Mouse (Mus musculus) hindbrain, postnatal 0 days (tissue): ENCODE measurements around the gene Atad2b. TPM values are rescaled to one million over a fixed set of nuclear protein-coding genes. Genes with fewer than 3 reads are reported as not detected.

Experiments used
- ATAC-seq: fragments of 200-750 bp; cut with Nextera tagmentation; 2 replicates; pipeline ENCODE4 v1.8.0; 2017; ENCODE audit warnings: mild to moderate bottlenecking, moderate TSS enrichment, moderate library complexity
- DNase-seq: peaks from one replicate; pipeline ENCODE4 v3.0.0-alpha.2; 2015; ENCODE audit warnings: low spot score
- H3K27ac ChIP-seq: fragments of 300-500 bp; sonication (generic); 2 replicates; pipeline ENCODE4 v1.5.1; 2014; ENCODE audit warnings: mild to moderate bottlenecking
- H3K27me3 ChIP-seq: fragments of 300-500 bp; sonication (generic); 2 replicates; pipeline ENCODE4 v1.6.1; 2014; ENCODE audit warnings: low read length, mixed read lengths; ENCODE audit not compliant: insufficient read depth
- H3K36me3 ChIP-seq: fragments of 300-500 bp; sonication (generic); 2 replicates; pipeline ENCODE4 v1.6.1; 2014; ENCODE audit warnings: low read length, mixed read lengths; ENCODE audit not compliant: insufficient read depth
- H3K4me1 ChIP-seq: fragments of 300-500 bp; sonication (generic); 2 replicates; pipeline ENCODE4 v1.6.1; 2014; ENCODE audit warnings: antibody characterized with exemption, low read length, mixed read lengths; ENCODE audit not compliant: insufficient read depth
- H3K4me2 ChIP-seq: fragments of 300-500 bp; sonication (generic); 2 replicates; pipeline ENCODE4 v1.6.1; 2014; ENCODE audit warnings: low read depth, mild to moderate bottlenecking, low read length, moderate library complexity, mixed read lengths
- H3K4me3 ChIP-seq: fragments of 300-500 bp; sonication (generic); 2 replicates; pipeline ENCODE4 v1.5.1; 2014; ENCODE audit warnings: low read length
- H3K9ac ChIP-seq: fragments of 300-500 bp; sonication (generic); replicated peaks from 2 replicates; pipeline ENCODE4 v1.6.1; 2014; ENCODE audit warnings: mild to moderate bottlenecking, low read length, moderate library complexity, mixed read lengths
- H3K9me3 ChIP-seq: fragments of 300-500 bp; sonication (generic); 2 replicates; pipeline ENCODE4 v1.6.1; 2016; ENCODE audit warnings: low read length, mixed read lengths
- CTCF ChIP-seq: IDR thresholded peaks from 2 replicates; pipeline ENCODE4 v1.5.1; 2016; ENCODE audit warnings: antibody characterized with exemption, control low read depth, low read depth
- WGBS: fragments of 180-500 bp; shearing (Covaris S2); extraction: QIAGEN DNeasy Blood & Tissue Kit; methylation state at CpG from one replicate; pipeline ENCODE4 v1.1.7; 2014; 5-methylcytosine and 5-hydroxymethylcytosine counted together
- polyA plus RNA-seq: library from polyadenylated mRNA; unstranded; fragments of >200 nt; fragmentation: Nextera tagmentation; extraction: Ambion mirVana; gene quantifications from 2 replicates; pipeline ENCODE4 v1.2.1, GENCODE M21; 2015
- total RNA-seq: library from RNA; depleted of rRNA; stranded (reverse); fragments of >200 nt; gene quantifications from 2 replicates; pipeline ENCODE4 v1.2.3, GENCODE M21; 2014

The Atad2b gene
- total and polyA plus RNA-seq, 2 experiments from 2014 or later, result 8.4 to 25.0 TPM

DNA sequence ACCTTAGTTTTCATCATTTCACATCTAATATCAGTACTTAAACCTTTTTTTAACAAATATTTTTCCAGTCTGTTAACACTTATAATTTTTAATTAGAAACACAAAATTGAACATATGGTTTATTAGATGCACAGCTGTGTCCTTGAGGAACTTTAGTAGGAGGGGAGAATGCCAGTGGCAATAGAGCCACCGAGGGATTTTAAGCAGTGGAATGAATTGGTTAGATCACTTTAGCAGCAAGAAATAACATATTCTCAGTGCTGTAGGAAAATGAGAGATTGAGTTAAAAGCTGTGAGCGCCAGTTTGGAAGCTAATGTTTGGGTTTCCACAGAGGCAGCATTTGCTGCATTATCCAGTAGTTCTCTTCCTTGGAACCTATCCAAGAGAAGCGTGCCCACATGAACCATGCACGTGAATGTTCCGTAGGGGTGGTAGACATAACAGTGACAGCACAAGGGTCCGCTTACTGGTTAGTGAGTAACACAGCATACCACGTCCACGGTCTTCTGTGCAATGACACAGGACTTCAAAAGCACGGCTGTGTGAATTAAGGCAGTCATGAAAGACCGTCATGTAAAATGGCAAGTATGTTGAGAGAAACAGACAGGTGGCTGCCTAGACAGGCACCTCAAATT lies 108.2 kb downstream of the Atad2b start:
- no peak overlapping the region for H3K4me2 ChIP-seq
- DNase-seq (peak; percentile 33), ATAC-seq (0 out of 2 replicates have a peak, but pooled peaks have one; percentile 38)
- no peak overlapping the region; the same call in 1 of the 2 replicates for H3K27ac ChIP-seq
- no peak overlapping the region for H3K9ac ChIP-seq
- peaks cover 4% of the 10 kb centered on the region for H3K36me3 ChIP-seq
- H3K27me3 ChIP-seq, result no peaks in the 10 kb centered on the region
- no peaks in the 10 kb centered on the region for H3K9me3 ChIP-seq
- H3K4me3 ChIP-seq, result no peak overlapping the region
- 69% methylated on average over 10 of the region's 10 CpGs for WGBS
- no peaks in the 10 kb centered on the region for H3K4me1 ChIP-seq
- no peak for TF ChIP-seq CTCF

GRCm38 (mm10) chr12:5029035-5029434 lies 111.9 kb downstream of the Atad2b start:
- no peak overlapping the region for H3K9ac ChIP-seq
- H3K27me3 ChIP-seq, result no peaks in the 10 kb centered on the region
- ATAC-seq (no peak), DNase-seq (peak; percentile 57)
- 81% methylated on average over 5 of the region's 5 CpGs for WGBS
- peaks cover 13% of the 10 kb centered on the region for H3K36me3 ChIP-seq
- no peaks in the 10 kb centered on the region for H3K4me1 ChIP-seq
- peak; percentile 53 for TF ChIP-seq CTCF
- H3K9me3 ChIP-seq, result no peaks in the 10 kb centered on the region
- no peak overlapping the region for H3K27ac ChIP-seq
- H3K4me2 ChIP-seq, result no peak overlapping the region
- H3K4me3 ChIP-seq, result no peak overlapping the region

DNA sequence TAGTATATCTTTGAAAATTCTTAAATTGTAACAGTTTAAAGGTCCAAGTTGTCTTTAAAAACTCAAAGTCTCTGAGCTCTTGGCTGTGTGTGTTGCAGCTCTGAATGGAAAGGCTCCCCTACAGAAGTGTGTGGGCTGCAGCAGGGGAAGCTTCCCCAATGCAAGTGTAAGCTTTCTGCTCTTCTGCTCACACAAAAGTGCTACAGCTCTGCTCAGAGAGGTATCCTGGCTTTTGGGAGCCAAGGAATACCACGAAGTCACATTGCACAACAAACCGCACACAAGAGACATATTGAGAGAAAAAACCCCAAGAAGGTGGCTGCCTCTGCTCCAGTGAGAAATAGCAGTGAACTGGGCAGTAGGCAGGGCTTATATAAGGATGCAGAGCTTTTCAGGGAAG lies 120.9 kb downstream of the Atad2b start:
- H3K4me3 ChIP-seq, result no peak overlapping the region
- no peak overlapping the region for H3K4me2 ChIP-seq
- no peak for ATAC-seq
- TF ChIP-seq CTCF, result no peak
- H3K27me3 ChIP-seq, result no peaks in the 10 kb centered on the region
- H3K9me3 ChIP-seq, result no peaks in the 10 kb centered on the region
- H3K9ac ChIP-seq, result no peak overlapping the region
- 95% methylated on average over 2 of the region's 2 CpGs for WGBS
- no peak overlapping the region for H3K27ac ChIP-seq
- H3K36me3 ChIP-seq, result peaks cover 8% of the 10 kb centered on the region
- no peak for DNase-seq
- no peaks in the 10 kb centered on the region for H3K4me1 ChIP-seq

DNA sequence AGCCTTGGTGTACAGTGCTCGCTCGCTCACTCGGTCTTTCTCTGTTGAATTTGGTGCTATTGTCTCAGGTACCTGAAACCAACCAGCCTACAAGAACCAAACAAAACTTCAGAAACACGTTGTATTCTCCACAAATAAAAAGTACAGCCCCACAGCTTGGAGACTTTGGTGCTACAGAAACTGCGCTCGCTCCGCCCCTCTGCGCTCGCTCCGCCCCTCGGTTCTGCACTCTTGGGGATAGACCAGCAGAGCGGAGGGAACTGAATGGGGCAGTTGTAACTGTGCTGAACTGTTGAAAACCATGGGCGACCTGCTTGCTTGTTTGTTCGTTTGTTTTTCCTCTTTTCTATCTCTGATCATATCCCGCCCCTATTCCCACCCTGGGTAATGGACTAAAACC lies 127.0 kb downstream of the Atad2b start:
- no peak overlapping the region for H3K4me3 ChIP-seq
- H3K9me3 ChIP-seq, result no peaks in the 10 kb centered on the region
- H3K9ac ChIP-seq, result no peak overlapping the region
- H3K27ac ChIP-seq, result no peak overlapping the region
- 87% methylated on average over 15 of the region's 15 CpGs for WGBS
- no peak for TF ChIP-seq CTCF
- H3K4me2 ChIP-seq, result no peak overlapping the region
- no peaks in the 10 kb centered on the region for H3K4me1 ChIP-seq
- peaks cover 7% of the 10 kb centered on the region; the same call in 1 of the 2 replicates for H3K36me3 ChIP-seq
- H3K27me3 ChIP-seq, result no peaks in the 10 kb centered on the region
- no peak for DNase-seq
- ATAC-seq, result no peak

DNA sequence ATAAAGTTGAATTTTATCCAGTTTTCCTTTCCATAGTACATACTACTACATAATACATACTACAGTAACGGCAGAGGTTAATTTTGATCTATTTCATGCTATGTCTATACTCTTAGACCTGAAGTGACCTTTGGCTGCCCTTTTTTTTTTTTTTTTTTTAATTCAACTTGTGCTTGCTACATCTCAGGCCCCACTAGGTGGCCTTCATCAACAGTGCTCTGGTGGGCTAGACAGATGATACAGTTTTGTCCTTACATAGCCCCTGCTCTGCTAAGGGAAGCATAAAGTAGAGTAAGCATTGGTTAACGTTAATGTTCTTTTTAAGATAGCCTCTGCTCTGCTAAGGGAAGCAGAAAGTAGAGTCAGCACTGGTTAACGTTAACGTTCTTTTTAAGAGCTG lies 131.0 kb downstream of the Atad2b start:
- no peak overlapping the region for H3K4me3 ChIP-seq
- peaks cover 12% of the 10 kb centered on the region for H3K9me3 ChIP-seq
- 91% methylated on average over 4 of the region's 4 CpGs for WGBS
- no peak overlapping the region for H3K4me2 ChIP-seq
- no peaks in the 10 kb centered on the region for H3K27me3 ChIP-seq
- no peak overlapping the region for H3K27ac ChIP-seq
- H3K9ac ChIP-seq, result no peak overlapping the region
- H3K4me1 ChIP-seq, result no peaks in the 10 kb centered on the region
- DNase-seq (no peak), ATAC-seq (no peak)
- TF ChIP-seq CTCF, result no peak
- peaks cover 4% of the 10 kb centered on the region; the same call in 1 of the 2 replicates for H3K36me3 ChIP-seq

DNA sequence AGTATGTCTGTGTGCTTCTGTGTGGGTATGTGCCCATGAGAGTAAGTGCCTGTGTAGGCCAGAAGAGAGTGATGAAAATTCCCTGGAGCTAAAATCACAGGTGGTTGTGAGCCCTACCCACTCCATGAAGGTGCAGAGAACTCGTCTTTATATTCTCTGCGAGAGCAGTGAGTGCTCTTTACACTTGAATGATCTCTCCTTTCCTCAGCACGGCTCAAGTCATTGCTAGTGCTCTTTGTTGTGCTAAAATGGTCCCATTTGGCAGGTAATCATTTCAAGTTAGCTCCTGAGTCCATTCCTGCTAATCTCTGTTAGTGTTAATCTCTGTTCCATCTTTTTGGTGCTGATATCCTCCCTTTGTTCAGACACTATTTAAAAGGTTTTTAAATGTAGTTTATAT lies 150.4 kb downstream of the Atad2b start:
- H3K36me3 ChIP-seq, result no peaks in the 10 kb centered on the region
- H3K4me3 ChIP-seq, result no peak overlapping the region
- no peak overlapping the region for H3K4me2 ChIP-seq
- H3K27me3 ChIP-seq, result no peaks in the 10 kb centered on the region
- no peaks in the 10 kb centered on the region for H3K9me3 ChIP-seq
- ATAC-seq (no peak), DNase-seq (no peak)
- no peak overlapping the region for H3K9ac ChIP-seq
- no peaks in the 10 kb centered on the region for H3K4me1 ChIP-seq
- 37% methylated on average over 3 of the region's 3 CpGs for WGBS
- H3K27ac ChIP-seq, result no peak overlapping the region
- TF ChIP-seq CTCF, result no peak

DNA sequence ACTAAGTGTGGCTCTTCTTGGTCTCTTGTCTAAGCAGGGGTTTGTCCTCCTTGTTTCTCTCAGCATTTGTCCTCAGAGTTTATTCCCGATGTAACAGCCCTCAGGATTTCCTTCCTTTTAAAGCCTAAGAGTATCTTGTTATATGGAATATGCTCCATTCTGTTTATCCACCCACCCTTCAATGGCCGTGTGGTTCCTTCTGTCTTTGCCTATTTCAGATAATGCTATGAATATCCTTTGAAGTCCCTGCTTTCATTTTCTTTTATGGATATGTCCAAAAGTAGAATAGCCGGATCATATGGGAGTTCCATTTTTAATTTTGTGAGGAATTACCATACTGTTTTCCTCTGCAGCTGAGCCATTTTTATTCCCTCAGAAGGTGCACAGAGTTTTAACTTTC lies 153.0 kb downstream of the Atad2b start:
- ATAC-seq, result no peak
- TF ChIP-seq CTCF, result no peak
- H3K4me1 ChIP-seq, result no peaks in the 10 kb centered on the region
- H3K27ac ChIP-seq, result no peak overlapping the region
- H3K27me3 ChIP-seq, result no peaks in the 10 kb centered on the region
- no peak overlapping the region for H3K4me2 ChIP-seq
- H3K9me3 ChIP-seq, result no peaks in the 10 kb centered on the region
- no peak overlapping the region for H3K9ac ChIP-seq
- no peaks in the 10 kb centered on the region for H3K36me3 ChIP-seq
- 82% methylated on average over 3 of the region's 3 CpGs for WGBS
- no peak overlapping the region for H3K4me3 ChIP-seq
- no peak for DNase-seq
